In genomic region chr10:79793051-79793737, GRCm38 (mm10) we compare ENCODE assay signal across 8 mouse cellular contexts. TPM values are rescaled to one million over a fixed set of nuclear protein-coding genes. Genes with fewer than 3 reads are reported as not detected.
DNase-seq lines count a peak whose midpoint lies in the region; ATAC-seq and TF ChIP-seq lines count a peak whose summit lies in the region.

Gene Palm, plus strand, starts transcription at chr10:79793572.

- peak within 1 kb of the TSS; percentile 95 for H3K9ac ChIP-seq in embryonic facial prominence, embryonic 11.5 days (replicated peaks; ENCODE audit: low read length)
- peak within 1 kb of the TSS; percentile 94 for H3K9ac ChIP-seq in limb, embryonic 12.5 days (replicated peaks)
- peak within 1 kb of the TSS; percentile 99 for H3K9ac ChIP-seq in midbrain, embryonic 13.5 days (replicated peaks)

- no peaks in the 10 kb centered on the region for H3K9me3 ChIP-seq in embryonic facial prominence, embryonic 11.5 days (replicated peaks; ENCODE audit: control insufficient read depth, low read length)
- 0 out of 2 replicates have a peak, but pooled peaks cover 3% of the 10 kb centered on the region for H3K9me3 ChIP-seq in limb, embryonic 12.5 days
- no peaks in the 10 kb centered on the region for H3K9me3 ChIP-seq in midbrain, embryonic 13.5 days

- no peak for TF ChIP-seq POLR2A in small intestine, adult 2 months (IDR thresholded peaks at IDR 0.05; ENCODE audit: low read depth, low read length)

- peak; percentile 84 for DNase-seq in cerebellum, adult 11 months
- DNase-seq in cerebellum, adult 11-12 months, result no peak
- DNase-seq in embryonic facial prominence, embryonic 11.5 days (ENCODE audit: low spot score), result peak; percentile 88
- DNase-seq in heart, adult 11 months, result peak; percentile 99
- peak; percentile 92 for DNase-seq in kidney, adult 18-20 months

- H3K4me3 ChIP-seq in embryonic facial prominence, embryonic 11.5 days (ENCODE audit: low read depth, low read length), result peak within 1 kb of the TSS; percentile 87
- H3K4me3 ChIP-seq in limb, embryonic 12.5 days (replicated peaks), result peak within 1 kb of the TSS; percentile 94
- H3K4me3 ChIP-seq in midbrain, embryonic 13.5 days (replicated peaks), result peak within 1 kb of the TSS; percentile 96
- H3K4me3 ChIP-seq in small intestine, adult 2 months (ENCODE audit: low read depth, low read length), result peak within 1 kb of the TSS; percentile 72

- peak within 1 kb of the TSS; percentile 75 for H3K27ac ChIP-seq in embryonic facial prominence, embryonic 11.5 days (replicated peaks; ENCODE audit: low read depth, low read length)
- peak within 1 kb of the TSS; percentile 84 for H3K27ac ChIP-seq in limb, embryonic 12.5 days
- peak within 1 kb of the TSS; percentile 95 for H3K27ac ChIP-seq in midbrain, embryonic 13.5 days
- H3K27ac ChIP-seq in small intestine, adult 2 months (ENCODE audit: insufficient read depth, low read depth, low read length), result peak within 1 kb of the TSS; percentile 73

- peak; percentile 71 for TF ChIP-seq CTCF in small intestine, adult 2 months (IDR thresholded peaks at IDR 0.05; ENCODE audit: extremely low read depth, insufficient read length, insufficient replicate concordance, low read depth, low read length)

- H3K4me2 ChIP-seq in embryonic facial prominence, embryonic 11.5 days (ENCODE audit: low read depth, low read length), result peak within 1 kb of the TSS; percentile 90
- peak within 1 kb of the TSS; percentile 88 for H3K4me2 ChIP-seq in limb, embryonic 12.5 days
- peak within 1 kb of the TSS; percentile 93 for H3K4me2 ChIP-seq in midbrain, embryonic 13.5 days (replicated peaks)

- H3K27me3 ChIP-seq in embryonic facial prominence, embryonic 11.5 days (ENCODE audit: control insufficient read depth, insufficient read depth, low read length), result no peaks in the 10 kb centered on the region
- peaks cover 6% of the 10 kb centered on the region; the same call in 1 of the 2 replicates for H3K27me3 ChIP-seq in limb, embryonic 12.5 days
- no peaks in the 10 kb centered on the region for H3K27me3 ChIP-seq in midbrain, embryonic 13.5 days
- no peaks in the 10 kb centered on the region for H3K27me3 ChIP-seq in small intestine, adult 2 months (ENCODE audit: control insufficient read depth, insufficient read depth, low read length)

- peaks cover 6% of the 10 kb centered on the region for H3K4me1 ChIP-seq in embryonic facial prominence, embryonic 11.5 days (ENCODE audit: control insufficient read depth, insufficient read depth, low read length)
- H3K4me1 ChIP-seq in limb, embryonic 12.5 days (replicated peaks), result peaks cover 26% of the 10 kb centered on the region
- peaks cover 37% of the 10 kb centered on the region for H3K4me1 ChIP-seq in midbrain, embryonic 13.5 days (replicated peaks)
- H3K4me1 ChIP-seq in small intestine, adult 2 months (ENCODE audit: control insufficient read depth, insufficient read depth, insufficient read length, low read length), result peaks cover 25% of the 10 kb centered on the region

- peak; percentile 53 for ATAC-seq in embryonic facial prominence, embryonic 11.5 days (replicated peaks; ENCODE audit: insufficient number of reproducible peaks, low FRiP score, low TSS enrichment, low read depth)
- peak; percentile 54 for ATAC-seq in limb, embryonic 12.5 days (ENCODE audit: insufficient number of reproducible peaks, insufficient read depth, low FRiP score, low TSS enrichment, low read depth)
- peak; percentile 78 for ATAC-seq in midbrain, embryonic 13.5 days

- H3K36me3 ChIP-seq in embryonic facial prominence, embryonic 11.5 days (replicated peaks; ENCODE audit: control insufficient read depth, insufficient read depth, low read depth, low read length), result no peaks in the 10 kb centered on the region
- H3K36me3 ChIP-seq in limb, embryonic 12.5 days, result peaks cover 6% of the 10 kb centered on the region; the same call in 1 of the 2 replicates
- H3K36me3 ChIP-seq in midbrain, embryonic 13.5 days, result no peaks in the 10 kb centered on the region
- H3K36me3 ChIP-seq in small intestine, adult 2 months (ENCODE audit: control insufficient read depth, insufficient read depth, low read length), result no peaks in the 10 kb centered on the region

- WGBS in embryonic facial prominence, embryonic 11.5 days, result 5% methylated on average over 50 of the region's 51 CpGs
- WGBS in limb, embryonic 12.5 days, result 6% methylated on average over 51 of the region's 51 CpGs
- 5% methylated on average over 51 of the region's 51 CpGs for WGBS in midbrain, embryonic 13.5 days
- 6% methylated on average over 51 of the region's 51 CpGs for WGBS in small intestine, adult 2 months

RNA-seq across cellular contexts. Expression of gene Palm, which starts in this region (rescaled TPM):
- 85.7 and 102 TPM in 2 replicates for polyA plus RNA-seq in embryonic facial prominence, embryonic 11.5 days (2014; fragmentation: Nextera tagmentation; extraction: Ambion mirVana)
- polyA plus RNA-seq in limb, embryonic 12.5 days (2016; fragmentation: Nextera tagmentation; extraction: Ambion mirVana), result 121 TPM in 2 replicates
- 246 and 261 TPM in 2 replicates for polyA plus RNA-seq in midbrain, embryonic 13.5 days (2015; fragmentation: Nextera tagmentation; extraction: Ambion mirVana)
- polyA plus RNA-seq in small intestine, adult 2 months (2012; rRNA removed), result 13.0 and 24.0 TPM in 2 replicates
